Mouse (Mus musculus) bone marrow macrophage, adult 2 months (primary cell): ENCODE data around the gene Amotl1.

Experiments used
- CTCF ChIP-seq: IDR thresholded peaks from 2 replicates; pipeline ENCODE4 v1.5.1; 2012; ENCODE audit warnings: low read depth, mild to moderate bottlenecking, low read length, moderate library complexity
- POLR2A ChIP-seq: IDR thresholded peaks from 2 replicates; pipeline ENCODE4 v1.6.1; 2012; ENCODE audit warnings: mild to moderate bottlenecking, low read depth, low read length, borderline replicate concordance

DNA sequence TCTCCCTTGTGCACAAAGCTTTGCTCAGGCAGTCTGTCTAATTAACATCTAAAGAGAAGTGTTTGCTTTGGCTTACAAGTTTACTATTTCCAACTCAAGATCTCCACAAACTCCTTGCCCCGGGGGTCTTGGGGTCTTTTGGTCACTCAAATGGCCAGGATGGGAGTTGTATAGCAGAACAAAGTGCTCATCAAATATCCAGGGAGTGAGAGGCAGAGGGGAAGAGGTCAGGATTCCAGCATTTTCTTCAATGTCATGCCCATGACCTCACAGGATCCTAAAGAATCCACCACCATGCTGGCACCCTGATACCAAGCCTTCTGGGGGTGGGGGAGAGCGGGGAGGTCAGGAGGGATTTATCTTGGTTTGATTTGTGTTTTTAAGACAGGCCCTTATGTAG, 35.7 kb upstream of the Amotl1 start:
- TF ChIP-seq POLR2A (no peak), CTCF (no peak)
